Mouse (Mus musculus) cerebellum, postnatal 14 days (tissue): ENCODE data around the gene Comp.

ENCODE experiments used
- DNase-seq, 2 experiments: peaks; one replicate each; pipeline ENCODE4 v3.0.0; 2021; ENCODE audit warnings: mixed read lengths in 2 of 2

Gene Comp

GRCm38 (mm10) chr8:70373397-70374317 is at the start of gene Comp:
TSS of gene Comp (plus strand) at chr8:70373558.
- peak in 1 of 2 experiments; percentile 22 for DNase-seq

DNA sequence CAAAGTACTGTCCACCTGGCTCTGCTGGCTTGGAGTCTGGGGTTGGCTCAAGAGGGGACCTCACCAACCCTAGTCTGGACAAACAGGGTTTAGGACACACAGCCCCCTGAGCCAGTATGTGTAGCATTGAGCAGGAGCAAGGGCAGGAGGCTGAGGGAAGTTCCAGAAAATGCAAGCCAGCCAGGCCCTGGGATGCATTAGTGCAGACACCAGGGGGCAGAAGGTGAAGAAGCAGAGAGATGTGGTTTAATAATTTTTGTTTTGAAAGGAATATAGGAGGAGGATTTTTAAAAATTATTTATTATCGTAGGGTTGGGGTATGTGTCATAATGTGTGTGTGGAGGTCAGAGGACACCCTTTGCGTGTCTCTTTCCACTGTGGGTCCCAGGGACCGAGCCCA is 49.6 kb upstream of the Comp start:
- no peak for DNase-seq

GRCm38 (mm10) chr8:70327512-70327911 is 45.8 kb upstream of the Comp start:
- DNase-seq, result no peak

DNA sequence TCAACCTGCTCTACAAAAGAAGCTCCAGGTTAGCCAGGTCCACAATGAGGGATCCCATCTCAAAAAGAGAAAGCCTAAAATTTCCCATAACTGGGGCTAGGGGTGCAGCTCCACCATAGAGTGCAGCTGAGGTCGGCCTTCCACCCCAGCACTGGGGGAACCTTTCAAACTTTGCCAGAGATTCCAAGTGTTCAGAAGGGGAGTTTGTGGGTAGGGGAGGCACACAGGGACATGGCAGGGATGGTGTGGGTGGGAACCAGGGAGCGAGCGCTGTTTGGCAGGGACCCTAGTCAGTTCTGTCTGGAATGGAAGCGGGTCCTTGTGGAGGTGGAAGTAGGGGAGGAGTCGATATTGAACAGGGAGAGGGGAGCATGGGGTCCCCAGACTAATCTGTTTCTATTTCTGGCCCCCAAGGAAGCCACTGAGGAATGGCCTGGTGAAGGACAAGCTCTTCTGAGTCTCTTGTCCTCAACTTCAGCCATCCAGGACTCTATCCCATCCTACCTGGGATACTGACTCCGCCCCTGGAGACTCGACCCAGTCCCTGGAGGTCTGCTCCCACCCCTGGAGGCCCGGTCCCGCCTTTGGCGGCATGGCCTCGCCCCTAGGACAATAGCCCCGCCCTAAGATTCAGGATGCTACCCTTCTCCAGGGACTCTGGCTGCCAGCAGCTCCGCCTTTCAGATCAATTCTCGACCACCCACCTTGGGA is 44.1 kb upstream of the Comp start, which contains the start of gene Gdf1:
Gene Gdf1, plus strand, starts transcription at position 694 of the 711 bp plus-strand sequence.
- DNase-seq, result peak in 1 of 2 experiments; percentile 31

- DNase-seq, result peak in 1 of 2 experiments; percentile 58
Measured at GRCm38 (mm10) chr8:70329835-70330740, 43.3 kb upstream of the Comp start.

DNA sequence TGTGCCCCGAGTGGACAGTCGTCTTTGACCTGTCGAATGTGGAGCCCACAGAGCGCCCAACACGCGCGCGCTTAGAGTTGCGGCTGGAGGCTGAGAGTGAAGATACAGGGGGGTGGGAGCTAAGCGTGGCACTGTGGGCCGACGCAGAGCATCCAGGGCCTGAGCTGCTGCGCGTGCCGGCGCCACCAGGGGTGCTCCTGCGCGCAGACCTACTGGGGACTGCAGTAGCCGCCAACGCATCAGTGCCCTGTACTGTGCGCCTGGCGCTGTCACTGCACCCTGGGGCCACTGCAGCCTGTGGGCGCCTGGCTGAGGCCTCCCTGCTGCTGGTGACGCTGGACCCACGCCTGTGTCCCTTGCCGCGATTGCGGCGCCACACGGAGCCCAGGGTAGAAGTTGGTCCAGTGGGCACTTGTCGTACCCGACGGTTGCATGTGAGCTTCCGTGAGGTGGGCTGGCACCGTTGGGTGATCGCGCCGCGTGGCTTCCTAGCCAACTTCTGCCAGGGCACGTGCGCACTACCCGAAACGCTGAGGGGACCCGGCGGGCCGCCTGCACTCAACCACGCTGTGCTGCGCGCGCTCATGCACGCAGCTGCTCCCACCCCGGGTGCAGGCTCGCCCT is 42.5 kb upstream of the Comp start:
- DNase-seq, result peak; percentile 57 to 71

DNA sequence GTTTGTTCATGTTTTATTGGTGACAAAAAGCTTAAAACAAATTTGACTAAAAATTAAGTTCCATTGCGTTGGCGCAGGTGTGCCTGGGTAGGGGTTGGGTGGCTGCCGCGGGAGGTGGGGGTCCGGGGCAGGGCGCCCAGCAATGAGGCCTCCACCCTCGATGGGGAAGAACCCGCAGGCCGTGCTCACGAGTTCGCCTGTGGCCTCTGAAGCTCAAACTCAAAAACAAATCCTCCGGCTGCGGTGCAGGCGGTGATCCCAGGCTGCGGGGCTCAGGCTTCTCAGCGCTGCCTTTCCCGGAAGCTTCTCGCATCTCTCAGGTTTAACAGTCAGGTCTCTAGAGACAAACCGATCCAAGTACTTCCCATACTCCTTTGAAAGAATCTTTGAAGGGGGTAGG is 41.8 kb upstream of the Comp start:
- DNase-seq, result peak in 1 of 2 experiments; percentile 57

GRCm38 (mm10) chr8:70332070-70332877 is 41.1 kb upstream of the Comp start:
- peak; percentile 90 for DNase-seq

- no peak for DNase-seq
Measured at GRCm38 (mm10) chr8:70332878-70333202, 40.5 kb upstream of the Comp start.

GRCm38 (mm10) chr8:70338931-70339330 is 34.4 kb upstream of the Comp start:
- DNase-seq, result no peak

GRCm38 (mm10) chr8:70340659-70341058 is 32.7 kb upstream of the Comp start:
- DNase-seq, result no peak

GRCm38 (mm10) chr8:70342007-70342406 is 31.4 kb upstream of the Comp start:
- DNase-seq, result peak in 1 of 2 experiments; percentile 57

DNA sequence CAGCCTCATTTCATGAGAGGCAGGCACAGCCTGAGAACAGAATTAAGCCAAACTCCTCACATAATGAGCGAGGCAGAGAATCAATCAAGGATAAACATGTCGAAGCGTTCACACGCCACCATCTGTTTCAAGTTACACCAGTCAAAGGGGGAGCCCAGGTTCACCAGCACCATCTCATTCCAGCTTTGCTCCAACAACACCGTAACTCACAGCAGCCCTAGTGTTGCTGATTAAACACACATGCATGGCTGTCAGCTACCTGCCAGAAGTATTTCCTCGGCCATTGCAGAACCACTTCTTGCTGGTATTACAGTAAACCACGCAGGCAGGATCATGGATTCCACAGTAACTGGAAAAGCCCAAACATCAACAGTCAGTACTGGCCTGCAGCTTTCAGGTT is 30.3 kb upstream of the Comp start:
- no peak for DNase-seq

GRCm38 (mm10) chr8:70343696-70344095 is 29.7 kb upstream of the Comp start:
- peak; percentile 77 to 82 for DNase-seq

- no peak for DNase-seq
Measured at GRCm38 (mm10) chr8:70344279-70344678, 29.1 kb upstream of the Comp start.

DNA sequence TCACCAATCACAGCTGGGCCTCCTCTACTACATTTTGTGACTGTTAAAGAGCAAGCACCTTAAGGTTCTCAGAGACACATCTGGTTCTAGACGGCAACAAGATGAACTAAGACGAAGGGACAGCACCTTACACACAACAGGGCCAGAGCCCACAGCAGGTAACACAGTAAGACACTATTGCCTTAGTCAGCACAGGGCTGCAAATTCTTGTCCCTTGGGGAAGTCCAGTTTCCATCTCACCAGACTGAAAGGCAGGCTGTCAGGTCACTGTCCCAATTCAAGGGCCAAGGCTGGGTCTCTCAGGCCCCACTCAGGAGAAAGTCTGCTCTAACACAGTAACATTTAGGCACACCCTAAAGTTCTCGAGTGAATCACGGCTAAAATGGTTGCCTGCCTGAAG is 25.9 kb upstream of the Comp start:
- DNase-seq, result no peak

GRCm38 (mm10) chr8:70347860-70348420 is 25.4 kb upstream of the Comp start:
- DNase-seq, result no peak

DNA sequence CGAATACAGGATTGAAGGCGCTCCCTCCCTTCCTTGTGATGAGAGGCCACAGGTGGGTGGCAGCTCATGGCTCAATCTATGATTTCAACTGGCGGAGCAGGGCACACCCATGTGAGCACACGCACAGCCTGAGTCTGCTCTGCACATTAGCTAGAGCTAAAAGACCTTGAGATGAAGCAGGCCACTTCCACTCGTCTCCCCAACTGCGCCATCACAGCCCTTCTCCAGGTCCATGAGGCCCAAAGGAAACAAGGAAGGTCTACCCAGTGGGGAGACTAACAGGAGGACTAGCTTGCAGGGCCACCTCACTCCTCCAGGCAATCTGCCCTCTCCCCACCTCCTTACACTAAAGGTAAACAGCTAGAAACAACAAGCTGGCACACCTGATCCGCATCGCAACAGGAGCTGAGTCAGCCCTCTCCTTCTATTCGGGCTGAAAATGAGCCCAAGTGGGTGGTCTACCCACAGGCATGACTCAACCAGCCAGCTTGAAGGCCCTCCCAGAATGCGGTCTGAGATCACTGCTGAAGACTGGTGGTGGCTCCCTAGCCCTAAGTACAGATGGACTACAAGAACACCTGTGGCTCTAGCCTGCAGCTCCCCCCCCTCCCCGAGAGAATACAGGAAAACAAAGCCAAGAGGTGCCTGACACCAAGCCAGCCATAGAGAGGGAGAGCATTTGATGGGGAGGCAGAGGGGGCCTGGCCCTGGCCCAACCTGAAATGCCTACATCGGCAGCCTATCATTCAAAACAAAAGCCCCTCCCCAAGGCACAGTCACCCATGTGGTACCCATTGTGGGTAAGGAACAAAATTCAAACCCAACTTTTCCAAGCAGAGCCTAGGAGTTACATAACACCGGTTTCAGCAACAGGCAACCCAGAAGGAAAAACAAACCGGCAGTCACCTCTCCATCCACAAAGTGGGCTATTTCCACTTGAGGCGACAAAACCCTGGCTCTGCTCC is 22.0 kb upstream of the Comp start:
- peak in 1 of 2 experiments; percentile 50 for DNase-seq

GRCm38 (mm10) chr8:70352000-70352384 is 21.4 kb upstream of the Comp start:
- DNase-seq, result no peak

DNA sequence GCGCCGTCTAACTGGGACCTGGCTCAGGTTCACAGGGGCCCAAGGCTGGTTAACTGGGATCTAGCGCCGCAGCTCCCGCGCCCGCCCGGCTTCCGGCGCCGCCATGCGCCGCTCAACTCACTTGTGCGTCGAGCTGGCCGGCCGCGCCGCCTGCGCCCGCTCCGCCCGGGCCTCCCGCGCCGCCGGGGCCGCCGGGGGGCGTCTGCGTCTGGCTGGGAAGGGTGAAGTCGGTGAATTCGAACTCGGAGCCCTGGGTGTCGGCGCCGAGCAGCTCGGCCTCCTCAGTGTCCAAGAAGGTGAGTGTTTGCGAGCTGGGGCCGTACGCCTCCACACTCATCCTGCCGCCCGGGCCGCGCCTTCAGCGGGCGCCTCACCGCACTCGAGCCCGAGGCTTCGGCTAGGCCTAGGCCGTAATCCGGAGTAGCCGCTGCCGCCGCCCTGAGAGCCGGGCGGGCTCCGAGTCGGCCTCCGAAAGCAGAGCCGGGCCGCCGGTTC is 20.7 kb upstream of the Comp start:
- DNase-seq, result no peak
